Mouse (Mus musculus) CH12.LX (cell line): ENCODE results near the gene Gm10160.
A peak's percentile ranks its signal among the peaks of the same experiment; 100 is the strongest.

Source experiments
- CTCF ChIP-seq, 2 experiments: IDR thresholded peaks in 1 of 2; conservative IDR thresholded peaks in 1 of 2; 2 replicates each; pipeline ENCODE4 v1.5.1; 2011 to 2012; ENCODE audit warnings: low read depth in 2 of 2, low read length in 2 of 2, improper control_type of control experiment in 1 of 2, inconsistent platforms in 1 of 2, mild to moderate bottlenecking in 1 of 2, moderate library complexity in 1 of 2
- E2F4 ChIP-seq: IDR thresholded peaks from 2 replicates; pipeline ENCODE4 v1.6.1; 2011; ENCODE audit warnings: low read depth, low read length, improper control_type of control experiment; ENCODE audit not compliant: insufficient replicate concordance
- ELF1 ChIP-seq: IDR thresholded peaks from 2 replicates; pipeline ENCODE4 v1.6.1; 2014; ENCODE audit warnings: low read depth, mild to moderate bottlenecking, inconsistent platforms, low read length, improper control_type of control experiment
- EP300 ChIP-seq: IDR thresholded peaks from 2 replicates; pipeline ENCODE4 v1.6.1; 2011; ENCODE audit warnings: low read length, improper control_type of control experiment
- ETS1 ChIP-seq: conservative IDR thresholded peaks from 2 replicates; pipeline ENCODE4 v1.6.1; 2012; ENCODE audit warnings: low read depth, mild to moderate bottlenecking, inconsistent platforms, low read length, improper control_type of control experiment, moderate library complexity
- GABPA ChIP-seq: IDR thresholded peaks from 2 replicates; pipeline ENCODE4 v1.6.1; 2012; ENCODE audit warnings: low read depth, low read length, improper control_type of control experiment, inconsistent platforms; ENCODE audit not compliant: insufficient replicate concordance
- HCFC1 ChIP-seq: IDR thresholded peaks from 2 replicates; pipeline ENCODE4 v1.6.1; 2012; ENCODE audit warnings: low read depth, mild to moderate bottlenecking, inconsistent platforms, low read length, improper control_type of control experiment
- POLR2A ChIP-seq: IDR thresholded peaks from 2 replicates; pipeline ENCODE4 v1.6.1; 2011; ENCODE audit warnings: low read depth, mild to moderate bottlenecking, improper control_type of control experiment, low read length
- POLR2AphosphoS2 ChIP-seq: IDR thresholded peaks from 2 replicates; pipeline ENCODE4 v1.6.1; 2011; ENCODE audit warnings: low read depth, low read length, improper control_type of control experiment
- UBTF ChIP-seq: IDR thresholded peaks from 2 replicates; pipeline ENCODE4 v1.6.1; 2012; ENCODE audit warnings: low read depth, mild to moderate bottlenecking, inconsistent platforms, low read length, improper control_type of control experiment, moderate library complexity
- ZC3H11A ChIP-seq: IDR thresholded peaks from 2 replicates; pipeline ENCODE4 v1.6.1; 2012; ENCODE audit warnings: low read depth, mild to moderate bottlenecking, inconsistent platforms, low read length, improper control_type of control experiment

- TF ChIP-seq POLR2A (no peak), CTCF (conservative IDR thresholded peaks at IDR 0.05 in 1 of 2, IDR thresholded peaks at IDR 0.05 in 1 of 2; ENCODE audit: low read depth in 2 of 2, low read length in 2 of 2) (no peak), ELF1 (peak; percentile 39; the same call in 1 of the 2 replicates), EP300 (no peak), UBTF (no peak), ZC3H11A (no peak), POLR2AphosphoS2 (no peak), ETS1 (no peak), HCFC1 (no peak), GABPA (no peak), E2F4 (no peak)
Measured at GRCm38 (mm10) chr7:81899361-81899760, 43.8 kb upstream of the Gm10160 start.
